Mouse (Mus musculus) liver, embryonic 12.5 days (tissue): ENCODE measurements around the gene Prps1l1. TPM values are rescaled to one million over a fixed set of nuclear protein-coding genes. Genes with fewer than 3 reads are reported as not detected.

ENCODE experiments used
- ATAC-seq: fragments of 200-750 bp; cut with Nextera tagmentation; 2 replicates; pipeline ENCODE4 v1.8.0; 2017; ENCODE audit warnings: moderate number of reproducible peaks, mild to moderate bottlenecking, moderate library complexity
- H3K27ac ChIP-seq: fragments of 300-500 bp; sonication (generic); 2 replicates; pipeline ENCODE4 v1.5.1; 2016; ENCODE audit warnings: mild to moderate bottlenecking
- H3K27me3 ChIP-seq: fragments of 300-500 bp; sonication (generic); replicated peaks from 2 replicates; pipeline ENCODE4 v1.6.1; 2016; ENCODE audit warnings: mild to moderate bottlenecking, moderate library complexity
- H3K36me3 ChIP-seq: fragments of 300-500 bp; sonication (generic); 2 replicates; pipeline ENCODE4 v1.6.1; 2016; ENCODE audit warnings: mild to moderate bottlenecking, moderate library complexity
- H3K4me1 ChIP-seq: fragments of 300-500 bp; sonication (generic); 2 replicates; pipeline ENCODE4 v1.6.1; 2016
- H3K4me2 ChIP-seq: fragments of 300-500 bp; sonication (generic); 2 replicates; pipeline ENCODE4 v1.6.1; 2016; ENCODE audit warnings: mild to moderate bottlenecking, moderate library complexity
- H3K4me3 ChIP-seq: fragments of 300-500 bp; sonication (generic); 2 replicates; pipeline ENCODE4 v1.5.1; 2016; ENCODE audit warnings: mild to moderate bottlenecking, moderate library complexity
- H3K9ac ChIP-seq: fragments of 300-500 bp; sonication (generic); 2 replicates; pipeline ENCODE4 v1.6.1; 2016; ENCODE audit warnings: mild to moderate bottlenecking, moderate library complexity
- H3K9me3 ChIP-seq: fragments of 300-500 bp; sonication (generic); replicated peaks from 2 replicates; pipeline ENCODE4 v1.6.1; 2016; ENCODE audit warnings: mild to moderate bottlenecking, moderate library complexity
- WGBS: fragments of 180-500 bp; shearing (Covaris S2); methylation state at CpG from one replicate; pipeline ENCODE4 v1.1.7; 2016; ENCODE audit not compliant: insufficient replicate concordance; 5-methylcytosine and 5-hydroxymethylcytosine counted together
- polyA plus RNA-seq: library from polyadenylated mRNA; unstranded; fragments of >200 nt; fragmentation: Nextera tagmentation; extraction: Ambion mirVana; gene quantifications from 2 replicates; pipeline ENCODE4 v1.2.1, GENCODE M21; 2016

Gene Prps1l1
- polyA plus RNA-seq, 1 experiment from 2014 or later: 0.14 TPM

DNA sequence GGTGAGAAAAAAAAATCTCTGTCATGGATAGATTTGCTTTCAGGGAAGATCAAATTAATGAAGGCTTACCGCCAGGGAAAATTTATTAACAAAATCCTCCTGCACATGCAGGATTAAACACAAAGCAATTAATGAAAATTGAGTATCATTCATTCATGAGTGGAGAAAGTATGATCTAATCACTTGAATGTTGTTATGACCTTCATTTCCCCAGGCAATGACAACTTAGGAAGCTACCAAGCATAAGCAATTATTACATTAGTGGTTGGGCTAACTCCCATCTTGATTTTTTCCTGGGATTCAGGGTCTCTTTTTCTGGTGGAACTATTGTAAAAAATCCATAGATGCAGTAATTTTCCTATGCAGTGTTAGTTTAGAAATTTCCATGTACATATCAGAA, 23.3 kb downstream of the Prps1l1 start:
- ATAC-seq: no peak
- 77% methylated on average over 1 of the region's 1 CpGs for WGBS
- H3K9me3 ChIP-seq: no peaks in the 10 kb centered on the region

GRCm38 (mm10) chr12:35008340-35009137, 24.0 kb downstream of the Prps1l1 start:
- no peaks in the 10 kb centered on the region for H3K27me3 ChIP-seq
- ATAC-seq: no peak
- 64% methylated on average over 11 of the region's 11 CpGs for WGBS
- no peaks in the 10 kb centered on the region for H3K4me1 ChIP-seq
- no peak overlapping the region for H3K9ac ChIP-seq
- H3K27ac ChIP-seq: no peak overlapping the region
- no peak overlapping the region for H3K4me3 ChIP-seq
- H3K9me3 ChIP-seq: no peaks in the 10 kb centered on the region
- no peaks in the 10 kb centered on the region for H3K36me3 ChIP-seq
- no peak overlapping the region for H3K4me2 ChIP-seq

More for the DNA sequence above, 23.3 kb downstream of the Prps1l1 start:
- no peak overlapping the region for H3K27ac ChIP-seq
- H3K4me3 ChIP-seq: no peak overlapping the region
- H3K4me1 ChIP-seq: no peaks in the 10 kb centered on the region
- no peak overlapping the region for H3K4me2 ChIP-seq
- no peak overlapping the region for H3K9ac ChIP-seq
- H3K36me3 ChIP-seq: no peaks in the 10 kb centered on the region
- H3K27me3 ChIP-seq: no peaks in the 10 kb centered on the region

GRCm38 (mm10) chr12:35011462-35011861, 26.9 kb downstream of the Prps1l1 start:
- no peak overlapping the region for H3K27ac ChIP-seq
- H3K4me1 ChIP-seq: no peaks in the 10 kb centered on the region
- H3K36me3 ChIP-seq: no peaks in the 10 kb centered on the region
- H3K4me2 ChIP-seq: no peak overlapping the region
- H3K9ac ChIP-seq: no peak overlapping the region
- H3K4me3 ChIP-seq: no peak overlapping the region
- H3K27me3 ChIP-seq: no peaks in the 10 kb centered on the region
- WGBS: 56% methylated on average over 1 of the region's 1 CpGs
- no peak for ATAC-seq
- no peaks in the 10 kb centered on the region for H3K9me3 ChIP-seq

- H3K4me2 ChIP-seq: no peak overlapping the region
- H3K9me3 ChIP-seq: no peaks in the 10 kb centered on the region
- 36% methylated on average over 2 of the region's 2 CpGs for WGBS
- H3K4me3 ChIP-seq: no peak overlapping the region
- no peaks in the 10 kb centered on the region for H3K36me3 ChIP-seq
- H3K4me1 ChIP-seq: no peaks in the 10 kb centered on the region
- H3K9ac ChIP-seq: no peak overlapping the region
- no peaks in the 10 kb centered on the region for H3K27me3 ChIP-seq
- H3K27ac ChIP-seq: no peak overlapping the region
- no peak for ATAC-seq
These were observed 29.4 kb downstream of the Prps1l1 start for GRCm38 (mm10) chr12:35013950-35014349.

DNA sequence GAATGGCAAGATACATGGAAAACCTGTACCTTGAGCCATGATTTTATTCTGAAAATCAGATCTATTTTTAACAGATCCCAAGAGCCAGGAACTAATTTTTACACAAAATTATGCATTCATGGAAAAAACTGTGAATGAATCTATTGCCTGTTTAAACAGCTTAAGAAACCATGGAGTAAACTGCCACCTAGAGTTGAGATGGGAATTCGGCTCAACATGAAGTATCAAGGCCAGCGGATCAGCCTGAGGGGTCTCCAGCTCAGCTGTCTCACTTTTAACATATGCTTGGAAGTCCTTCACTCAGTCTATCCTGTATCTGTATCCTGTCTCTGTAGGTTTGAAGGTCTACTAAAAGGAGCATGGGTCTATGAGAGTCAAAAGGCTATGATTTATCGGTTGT, 31.5 kb downstream of the Prps1l1 start:
- Histone ChIP-seq H3K4me2 (no peak overlapping the region), H3K27ac (no peak overlapping the region), H3K4me1 (no peaks in the 10 kb centered on the region), H3K27me3 (no peaks in the 10 kb centered on the region), H3K9ac (no peak overlapping the region), H3K36me3 (no peaks in the 10 kb centered on the region), H3K9me3 (no peaks in the 10 kb centered on the region), H3K4me3 (no peak overlapping the region)
- 71% methylated on average over 3 of the region's 3 CpGs for WGBS
- ATAC-seq: no peak

- Histone ChIP-seq H3K4me1 (no peaks in the 10 kb centered on the region), H3K9ac (no peak overlapping the region), H3K4me2 (no peak overlapping the region), H3K4me3 (no peak overlapping the region), H3K9me3 (no peaks in the 10 kb centered on the region), H3K36me3 (no peaks in the 10 kb centered on the region), H3K27ac (no peak overlapping the region), H3K27me3 (no peaks in the 10 kb centered on the region)
- no peak for ATAC-seq
- 69% methylated on average over 9 of the region's 9 CpGs for WGBS
These were observed 32.1 kb downstream of the Prps1l1 start for GRCm38 (mm10) chr12:35016481-35017250.

GRCm38 (mm10) chr12:35018679-35019237, 34.2 kb downstream of the Prps1l1 start:
- no peak overlapping the region for H3K4me2 ChIP-seq
- no peak overlapping the region for H3K4me3 ChIP-seq
- H3K27me3 ChIP-seq: no peaks in the 10 kb centered on the region
- H3K36me3 ChIP-seq: no peaks in the 10 kb centered on the region
- no peak overlapping the region for H3K9ac ChIP-seq
- 43% methylated on average over 9 of the region's 9 CpGs for WGBS
- no peak for ATAC-seq
- no peaks in the 10 kb centered on the region for H3K9me3 ChIP-seq
- H3K27ac ChIP-seq: no peak overlapping the region
- H3K4me1 ChIP-seq: no peaks in the 10 kb centered on the region

- no peak for ATAC-seq
- WGBS: 65% methylated on average over 9 of the region's 9 CpGs
These were observed 36.7 kb downstream of the Prps1l1 start for GRCm38 (mm10) chr12:35021285-35021684.

GRCm38 (mm10) chr12:35022066-35022465, 37.5 kb downstream of the Prps1l1 start:
- no peak overlapping the region for H3K9ac ChIP-seq
- 59% methylated on average over 10 of the region's 10 CpGs for WGBS
- no peak for ATAC-seq
- no peaks in the 10 kb centered on the region for H3K27me3 ChIP-seq
- no peaks in the 10 kb centered on the region for H3K4me1 ChIP-seq
- no peak overlapping the region for H3K27ac ChIP-seq
- no peaks in the 10 kb centered on the region for H3K36me3 ChIP-seq
- no peak overlapping the region for H3K4me3 ChIP-seq
- no peaks in the 10 kb centered on the region for H3K9me3 ChIP-seq
- H3K4me2 ChIP-seq: no peak overlapping the region

More at GRCm38 (mm10) chr12:35021285-35021684, 36.7 kb downstream of the Prps1l1 start:
- H3K9ac ChIP-seq: no peak overlapping the region
- no peaks in the 10 kb centered on the region for H3K4me1 ChIP-seq
- H3K27me3 ChIP-seq: no peaks in the 10 kb centered on the region
- H3K4me3 ChIP-seq: no peak overlapping the region
- H3K36me3 ChIP-seq: no peaks in the 10 kb centered on the region
- H3K4me2 ChIP-seq: no peak overlapping the region
- H3K27ac ChIP-seq: no peak overlapping the region
- no peaks in the 10 kb centered on the region for H3K9me3 ChIP-seq

DNA sequence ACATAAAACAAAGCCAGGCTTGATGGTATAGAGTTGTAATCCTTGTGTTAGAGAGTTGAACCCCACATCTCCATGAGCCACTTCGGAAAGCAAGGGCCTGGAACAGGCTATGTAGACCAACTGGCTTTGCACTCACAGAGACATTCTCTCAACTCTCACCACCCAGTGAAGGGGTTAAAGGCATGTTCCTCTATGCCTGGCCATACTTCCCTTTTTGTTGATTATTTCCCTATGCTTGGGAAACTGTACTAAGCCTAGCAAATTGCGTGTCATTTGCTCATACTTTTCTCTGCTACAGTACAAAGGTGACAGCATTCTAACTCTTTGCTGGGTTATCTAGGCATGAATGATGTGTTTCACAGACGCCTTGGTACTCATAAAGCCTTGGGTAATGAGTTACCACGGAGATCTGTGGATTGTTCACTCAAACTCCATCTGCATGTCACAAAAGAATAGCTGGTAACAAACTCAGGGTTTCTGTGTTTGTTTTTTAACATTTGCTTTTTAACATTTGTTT, 41.4 kb downstream of the Prps1l1 start:
- no peaks in the 10 kb centered on the region for H3K4me1 ChIP-seq
- H3K27ac ChIP-seq: no peak overlapping the region
- no peaks in the 10 kb centered on the region for H3K9me3 ChIP-seq
- no peak overlapping the region for H3K4me3 ChIP-seq
- no peaks in the 10 kb centered on the region for H3K36me3 ChIP-seq
- no peaks in the 10 kb centered on the region for H3K27me3 ChIP-seq
- no peak overlapping the region for H3K9ac ChIP-seq
- no peak overlapping the region for H3K4me2 ChIP-seq
- ATAC-seq: no peak
- WGBS: 39% methylated on average over 4 of the region's 4 CpGs

GRCm38 (mm10) chr12:35027533-35027932, 43.0 kb downstream of the Prps1l1 start:
- H3K4me3 ChIP-seq: no peak overlapping the region
- no peak overlapping the region for H3K4me2 ChIP-seq
- no peaks in the 10 kb centered on the region for H3K36me3 ChIP-seq
- WGBS: 38% methylated on average over 1 of the region's 1 CpGs
- no peaks in the 10 kb centered on the region for H3K4me1 ChIP-seq
- H3K27ac ChIP-seq: no peak overlapping the region
- no peak for ATAC-seq
- no peaks in the 10 kb centered on the region for H3K27me3 ChIP-seq
- no peaks in the 10 kb centered on the region for H3K9me3 ChIP-seq
- H3K9ac ChIP-seq: no peak overlapping the region
